Mouse (Mus musculus) thymus, postnatal 0 days (tissue): ENCODE measurements around the gene Olfr384. TPM values are rescaled to one million over a fixed set of nuclear protein-coding genes. Genes with fewer than 3 reads are reported as not detected.
"Not testable (repeated sequence)": the region's sequence is repeated elsewhere in the genome, so short reads cannot be mapped to it uniquely, and the experiment has no call there.

Source experiments
- DNase-seq: peaks from one replicate; pipeline ENCODE4 v3.0.0-alpha.2; 2015; ENCODE audit warnings: low spot score
- polyA plus RNA-seq: library from polyadenylated mRNA; unstranded; fragments of >200 nt; fragmentation: Nextera tagmentation; extraction: Ambion mirVana; gene quantifications from 2 replicates; pipeline ENCODE4 v1.2.1, GENCODE M21; 2015

Olfr384 gene
- not detected in 2 replicates for polyA plus RNA-seq

- no peak for DNase-seq
These were observed at the start of gene Olfr384 for GRCm38 (mm10) chr11:73598294-73598693. Gene Olfr384 (plus strand): TSS chr11:73598594.

DNA sequence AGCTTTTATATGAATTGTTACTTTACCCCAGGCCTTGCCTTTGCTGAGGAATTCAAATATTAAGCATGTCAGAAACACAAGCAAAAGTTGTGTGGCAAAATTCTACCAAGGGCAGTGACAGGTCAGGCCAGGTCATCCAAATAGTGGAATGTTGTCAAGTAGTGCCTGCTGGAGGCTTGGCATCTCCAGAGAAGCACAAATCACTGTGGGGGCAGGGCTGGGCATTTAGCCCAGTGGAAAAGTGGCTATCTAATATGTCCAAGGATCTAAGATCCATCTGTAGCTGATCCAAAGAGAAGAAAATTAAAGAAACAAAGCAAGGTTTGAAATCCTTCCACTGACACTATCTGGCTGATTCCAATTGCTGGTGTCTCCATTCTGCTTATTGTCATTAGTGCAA lies 18.5 kb upstream of the Olfr384 start:
- no peak for DNase-seq

GRCm38 (mm10) chr11:73583188-73583587 lies 15.2 kb upstream of the Olfr384 start:
- DNase-seq: not testable (repeated sequence)

- no peak for DNase-seq
These were observed 5.5 kb upstream of the Olfr384 start, which contains the start of gene Olfr385 for GRCm38 (mm10) chr11:73592908-73593307. Gene Olfr385 (minus strand): TSS chr11:73593008.

Other genes starting within 250 kb of the Olfr384 start
- gene Olfr20, start 247.8 kb upstream of the Olfr384 start, polyA plus RNA-seq: not detected in 2 replicates
- not detected in 2 replicates for gene Olfr376, start 227.3 kb upstream of the Olfr384 start, polyA plus RNA-seq
- not detected in 2 replicates for gene Olfr1, start 199.0 kb upstream of the Olfr384 start, polyA plus RNA-seq
- gene Olfr378, start 170.1 kb upstream of the Olfr384 start, polyA plus RNA-seq: not detected in 2 replicates
- gene Olfr380, start 141.1 kb upstream of the Olfr384 start, polyA plus RNA-seq: not detected in 2 replicates
- gene Olfr381, start 107.0 kb upstream of the Olfr384 start, polyA plus RNA-seq: not detected in 2 replicates
- not detected in 2 replicates for gene Olfr382, start 81.4 kb upstream of the Olfr384 start, polyA plus RNA-seq
- gene Olfr385, start 5.6 kb upstream of the Olfr384 start, polyA plus RNA-seq: not detected in 2 replicates
- gene Zfp735, start 90.2 kb downstream of the Olfr384 start, polyA plus RNA-seq: not detected in 2 replicates
- gene Olfr389, start 182.1 kb downstream of the Olfr384 start, polyA plus RNA-seq: not detected in 2 replicates
- gene Olfr390, start 184.4 kb downstream of the Olfr384 start, polyA plus RNA-seq: not detected in 2 replicates
- not detected in 2 replicates for gene Olfr391-ps, start 204.5 kb downstream of the Olfr384 start, polyA plus RNA-seq
- gene Olfr392, start 218.5 kb downstream of the Olfr384 start, polyA plus RNA-seq: not detected in 2 replicates